Mouse (Mus musculus) embryonic fibroblast, embryonic 13.5 days (primary cell): ENCODE data around the gene Ccdc152.

Experiments used
- CTCF ChIP-seq: IDR thresholded peaks from 2 replicates; pipeline ENCODE4 v1.5.1; 2011; ENCODE audit warnings: mild to moderate bottlenecking, control low read depth, low read length, moderate library complexity, borderline replicate concordance; ENCODE audit not compliant: insufficient read depth
- POLR2A ChIP-seq: IDR thresholded peaks from 2 replicates; pipeline ENCODE4 v1.6.1; 2011; ENCODE audit warnings: low read depth, mild to moderate bottlenecking, control low read depth, low read length, moderate library complexity

- TF ChIP-seq CTCF = no peak
- TF ChIP-seq POLR2A = no peak
Measured at GRCm38 (mm10) chr15:3237963-3238362, 65.4 kb downstream of the Ccdc152 start.
